Mouse (Mus musculus) megakaryocyte, adult 5-6 weeks (primary cell): ENCODE results near the gene AC134908.4. TPM values are rescaled to one million over a fixed set of nuclear protein-coding genes. Genes with fewer than 3 reads are reported as not detected.

ENCODE experiments used
- ATAC-seq: 2 replicates; pipeline ENCODE4 v1.8.0; 2016; ENCODE audit warnings: mild to moderate bottlenecking, inconsistent platforms; ENCODE audit not compliant: poor library complexity, severe bottlenecking
- total RNA-seq, 2 experiments: library from RNA; stranded (forward) in 1 of 2; stranded (reverse) in 1 of 2; fragments of 153-499, 151-499 nt in 1 of 2; fragments of 221-1000, 200-1000 nt in 1 of 2; gene quantifications; 2 replicates each; pipeline versions ENCODE4 v1.2.3 to v1.2.4; 2015 to 2017

AC134908.4 gene
- total RNA-seq (2015) (0.69 and 7.2 TPM in 2 replicates), total RNA-seq (2017) (not detected in 2 replicates)

DNA sequence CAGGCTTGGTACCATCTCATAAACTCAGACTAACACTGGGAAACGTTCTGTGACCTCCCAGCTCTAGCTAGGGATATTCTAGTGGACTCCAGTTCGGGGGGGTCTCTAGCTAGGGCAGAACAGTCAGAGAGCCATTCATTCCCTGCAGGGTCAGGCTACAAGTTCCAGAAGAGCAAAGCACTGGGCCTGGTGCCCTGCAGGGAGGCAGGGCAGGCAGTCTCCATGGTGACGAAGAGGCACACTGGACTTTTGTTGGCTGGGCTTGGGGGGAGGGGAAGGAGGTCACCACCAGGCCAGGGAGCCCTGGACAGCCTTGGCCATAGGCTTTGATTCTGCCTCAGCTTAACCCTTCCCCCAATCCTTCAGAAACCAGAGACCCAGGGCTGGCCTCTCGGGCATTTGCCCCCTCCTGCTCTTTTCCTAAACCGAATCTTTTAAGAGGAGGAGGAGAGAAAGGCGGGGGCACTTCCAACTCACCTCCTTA, at the start of gene AC134908.4:
TSS of gene AC134908.4 (minus strand) at position 51 of the 484 bp plus-strand sequence.
- ATAC-seq, result no peak

DNA sequence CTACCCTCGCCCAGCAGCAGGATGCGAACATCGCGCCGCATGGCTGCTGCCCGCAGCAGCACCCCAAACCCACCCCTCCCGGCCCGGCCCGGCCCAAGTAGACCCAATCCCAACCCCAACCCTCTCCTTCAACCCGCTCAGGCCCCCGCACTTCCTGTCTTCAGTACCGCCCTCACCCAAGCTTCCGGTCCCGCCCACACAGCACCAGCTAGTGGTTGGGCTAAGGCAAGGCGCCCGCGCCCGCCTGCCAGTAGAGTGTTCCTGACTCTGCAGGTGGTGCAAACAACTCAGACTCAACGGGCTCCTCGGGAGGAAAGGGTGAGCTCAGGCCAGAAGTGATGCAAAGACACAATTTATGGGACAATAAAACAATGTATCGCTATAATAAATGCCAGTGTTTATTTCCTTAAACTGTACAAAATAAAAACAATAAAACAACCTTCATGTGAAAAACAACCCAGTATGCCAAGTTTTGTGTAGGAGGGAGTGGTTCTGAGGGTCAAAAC, 49.0 kb upstream of the AC134908.4 start, which contains the start of gene Rhot2:
TSS of gene Rhot2 (minus strand) at position 456 of the 506 bp plus-strand sequence.
- ATAC-seq, result peak; percentile 99

- peak; percentile 16; the same call in 1 of the 2 replicates for ATAC-seq
Observed at GRCm38 (mm10) chr17:25843636-25844395, 48.4 kb upstream of the AC134908.4 start.

- ATAC-seq, result no peak
Observed at GRCm38 (mm10) chr17:25843122-25843521, 47.7 kb upstream of the AC134908.4 start.

GRCm38 (mm10) chr17:25842509-25842908, 47.0 kb upstream of the AC134908.4 start:
- ATAC-seq, result no peak

- ATAC-seq, result no peak
Observed at GRCm38 (mm10) chr17:25841117-25841880, 45.8 kb upstream of the AC134908.4 start, which contains the start of gene Gm20683. Gene Gm20683, minus strand, starts transcription at chr17:25841763.

DNA sequence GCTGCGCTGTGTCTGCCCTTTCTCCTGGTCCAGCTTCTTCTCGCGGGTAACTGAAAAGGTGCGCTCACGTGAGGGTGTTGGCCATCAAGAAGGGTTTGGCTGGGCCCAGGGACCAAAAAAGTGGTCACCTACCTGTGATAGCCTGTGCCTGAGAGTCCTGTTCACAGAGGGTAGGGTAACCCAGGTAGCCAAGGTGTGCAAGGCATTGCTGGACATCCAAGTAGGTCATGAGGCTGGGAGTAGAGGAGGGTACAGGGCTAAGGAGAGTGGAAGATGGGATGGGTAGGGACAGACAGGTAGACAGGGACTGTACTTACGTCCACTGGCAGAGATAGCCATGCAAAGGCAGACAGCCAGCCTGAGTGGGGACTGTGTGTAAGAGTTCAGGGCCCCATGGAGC, 45.1 kb upstream of the AC134908.4 start:
- no peak for ATAC-seq

GRCm38 (mm10) chr17:25839455-25840235, 44.2 kb upstream of the AC134908.4 start:
- ATAC-seq, result no peak

DNA sequence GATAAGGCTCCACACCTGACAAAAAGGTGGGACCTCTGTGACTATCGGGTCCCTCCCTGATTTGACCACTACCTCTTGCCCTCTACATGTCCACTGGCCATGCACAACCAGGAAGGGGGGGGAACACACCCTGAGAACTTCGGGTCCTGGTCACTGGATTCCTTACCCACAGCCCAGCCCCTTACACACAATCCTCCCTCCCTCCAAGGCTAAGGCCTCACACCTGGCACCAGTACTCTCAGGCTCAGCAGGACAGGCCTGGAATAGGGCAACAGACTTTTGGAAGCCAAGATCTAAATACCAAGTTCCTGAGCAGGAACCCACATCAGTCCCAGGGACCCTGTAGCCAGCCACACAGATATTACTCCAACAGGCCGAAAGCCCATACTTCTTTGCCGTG, 43.4 kb upstream of the AC134908.4 start:
- ATAC-seq, result no peak

GRCm38 (mm10) chr17:25837533-25837932, 42.1 kb upstream of the AC134908.4 start:
- ATAC-seq, result no peak

GRCm38 (mm10) chr17:25837076-25837410, 41.6 kb upstream of the AC134908.4 start, which contains the start of gene Rhbdl1:
Gene Rhbdl1, minus strand, starts transcription at chr17:25837295.
- ATAC-seq, result no peak

DNA sequence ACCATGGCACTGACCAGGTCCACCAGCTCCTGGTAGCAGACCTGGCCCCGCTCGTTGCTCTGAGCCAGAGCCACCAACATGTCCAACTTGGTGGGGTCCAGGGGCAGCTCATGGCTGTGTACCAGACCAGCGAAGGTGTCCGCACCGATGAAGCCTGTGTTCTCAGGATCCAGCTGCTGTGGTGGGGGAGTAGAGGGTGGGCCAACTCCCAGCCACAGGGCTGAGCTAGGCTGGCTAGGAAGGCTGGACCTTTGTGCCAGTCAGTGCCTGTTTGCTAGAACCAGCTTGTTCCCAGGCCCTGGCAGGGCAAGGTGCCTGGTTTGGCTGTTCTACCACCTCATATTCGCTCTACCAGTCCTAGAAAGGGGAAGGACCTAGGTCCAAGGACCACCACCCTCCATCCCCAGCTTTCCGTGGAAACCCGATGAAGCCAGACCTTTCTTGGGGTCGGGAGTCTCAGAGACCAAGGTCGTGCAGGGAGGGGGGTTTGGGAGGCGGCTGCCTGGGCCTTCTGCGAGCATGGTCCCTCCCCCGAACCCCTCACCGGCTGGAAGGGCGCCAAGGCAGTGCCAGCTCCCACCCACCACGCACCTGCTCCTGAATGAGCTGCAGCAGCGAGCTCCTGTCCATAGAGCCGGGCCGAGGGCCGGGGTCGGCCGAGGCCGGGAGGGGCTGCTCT, 41.1 kb upstream of the AC134908.4 start:
- no peak for ATAC-seq

GRCm38 (mm10) chr17:25835816-25836215, 40.4 kb upstream of the AC134908.4 start:
- no peak for ATAC-seq

GRCm38 (mm10) chr17:25835301-25835700, 39.8 kb upstream of the AC134908.4 start:
- ATAC-seq, result no peak

- no peak for ATAC-seq
Observed at GRCm38 (mm10) chr17:25834595-25835222, 39.2 kb upstream of the AC134908.4 start.

- no peak for ATAC-seq
Observed at GRCm38 (mm10) chr17:25833961-25834594, 38.6 kb upstream of the AC134908.4 start.

DNA sequence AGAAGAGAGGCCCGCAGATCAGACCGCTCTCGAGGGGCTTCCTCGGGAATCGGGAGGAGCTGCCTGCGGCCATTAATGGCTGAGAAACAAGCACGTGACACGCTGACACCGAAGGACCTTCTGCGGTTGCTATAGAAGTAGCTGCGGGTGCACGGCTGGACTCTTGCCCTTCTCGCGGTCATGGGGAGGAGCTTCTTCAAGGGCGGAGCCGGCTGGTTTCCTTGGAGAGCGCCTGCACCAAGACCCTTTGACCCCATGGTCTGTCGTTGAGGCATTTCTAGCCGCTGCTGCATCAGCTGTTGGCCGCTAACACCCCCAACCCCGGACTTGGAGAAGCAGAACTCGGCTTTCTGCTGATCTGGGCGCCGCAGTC, 37.8 kb upstream of the AC134908.4 start, which contains the start of gene Stub1:
TSS of gene Stub1 (minus strand) at position 114 of the 373 bp plus-strand sequence.
- peak; percentile 52 for ATAC-seq

DNA sequence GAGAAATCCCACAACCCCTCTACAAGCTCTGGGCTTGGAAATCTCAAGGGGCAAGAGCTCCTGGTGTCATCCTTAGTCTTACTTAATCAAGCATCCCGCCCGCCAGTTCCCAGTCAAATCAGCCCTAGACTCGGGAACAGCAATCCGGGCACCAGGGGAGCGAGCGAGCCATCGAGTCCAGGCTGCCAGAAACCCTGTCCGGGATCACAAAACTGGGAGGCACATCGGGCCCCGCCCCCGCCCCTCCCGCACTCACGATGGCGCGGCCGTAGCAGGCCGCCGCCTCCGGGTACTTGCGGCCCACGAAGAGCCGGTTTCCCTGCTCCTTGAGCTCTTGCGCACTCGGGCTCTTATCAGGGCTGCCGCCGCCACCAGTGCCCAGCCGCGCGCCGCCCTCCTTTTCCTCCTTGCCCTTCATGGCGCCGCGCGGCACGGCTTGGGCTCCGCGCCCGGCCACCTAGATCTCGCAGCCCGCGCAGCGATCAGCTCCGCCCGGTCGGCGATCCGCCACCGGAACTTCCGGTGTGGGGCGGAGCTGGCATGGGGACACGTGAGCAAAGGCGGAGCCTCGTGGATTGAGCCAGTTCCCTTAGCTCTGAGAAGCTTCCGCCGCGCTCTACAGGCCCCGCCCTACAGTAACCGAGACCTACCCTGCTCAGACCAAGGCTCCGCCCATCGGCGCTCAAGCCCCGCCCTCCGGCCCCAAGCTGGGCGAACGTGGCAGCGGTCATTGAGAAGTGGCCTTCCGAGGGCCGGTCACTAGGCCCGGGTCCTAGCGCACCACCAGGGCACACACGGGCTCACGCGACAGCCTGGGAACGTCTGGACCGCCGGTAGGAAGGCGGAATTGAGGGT, 37.2 kb upstream of the AC134908.4 start:
- peak; percentile 86 for ATAC-seq
